Mouse (Mus musculus): ENCODE results near the gene Nln.

Gene Nln

DNA sequence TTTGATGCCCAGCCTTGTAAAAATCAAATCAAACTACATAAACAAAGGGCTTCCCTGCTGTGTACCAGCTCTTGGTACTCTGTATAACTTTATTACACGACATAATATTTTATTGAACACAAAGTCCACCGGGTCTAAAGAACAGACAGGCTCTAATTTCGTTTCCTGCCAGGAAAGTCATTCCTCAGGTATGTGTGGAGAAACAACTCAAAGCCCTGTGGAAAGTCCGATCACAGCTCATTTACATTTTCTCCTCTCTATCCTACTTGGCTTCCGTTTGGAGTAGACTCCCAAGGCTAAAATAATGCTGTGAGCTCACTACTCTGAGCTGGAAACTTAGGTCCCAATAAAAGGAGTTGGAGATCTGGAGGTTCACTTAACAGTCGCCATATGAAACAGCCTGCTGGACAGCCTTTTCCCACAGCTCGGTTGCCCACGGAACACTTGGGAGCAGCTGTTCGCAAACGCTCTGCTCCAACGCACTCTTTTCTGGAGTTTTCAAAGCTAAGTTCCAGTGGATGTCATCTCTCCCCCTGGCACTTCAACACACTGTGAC is 86.0 kb downstream of the Nln start:
- no peak for DNase-seq (ENCODE audit: low read depth in 1 of 2, low spot score in 2 of 2)

DNA sequence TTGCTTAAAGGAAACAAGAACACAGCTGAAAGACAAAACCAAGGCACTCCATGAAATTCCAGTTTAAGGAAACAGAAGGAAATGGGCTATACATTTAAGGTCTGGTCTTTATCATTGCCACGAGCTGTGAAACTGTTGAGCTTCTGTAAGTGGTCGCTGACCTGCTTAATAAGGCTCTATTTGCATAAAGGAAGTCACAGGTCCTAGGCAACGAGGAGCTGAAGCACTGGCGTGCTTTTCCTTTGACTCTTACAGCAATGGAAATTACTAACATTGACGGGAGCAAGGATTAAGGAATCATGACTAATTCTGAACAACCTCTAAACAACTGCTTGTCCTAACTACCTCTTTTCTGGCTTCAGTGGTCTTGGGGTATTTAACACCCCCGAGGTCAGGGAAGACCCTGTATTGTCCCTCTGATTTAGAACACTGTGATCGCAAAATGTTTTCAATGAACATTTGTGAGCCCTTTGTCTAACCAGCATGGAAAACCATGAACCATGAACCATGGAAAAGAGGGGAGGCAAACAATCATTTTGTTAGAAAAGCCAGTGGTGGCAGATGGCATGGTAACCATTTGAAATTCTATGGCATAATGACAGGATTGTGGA is 90.8 kb downstream of the Nln start:
- no peak for DNase-seq (ENCODE audit: low read depth in 1 of 2, low spot score in 2 of 2)

DNA sequence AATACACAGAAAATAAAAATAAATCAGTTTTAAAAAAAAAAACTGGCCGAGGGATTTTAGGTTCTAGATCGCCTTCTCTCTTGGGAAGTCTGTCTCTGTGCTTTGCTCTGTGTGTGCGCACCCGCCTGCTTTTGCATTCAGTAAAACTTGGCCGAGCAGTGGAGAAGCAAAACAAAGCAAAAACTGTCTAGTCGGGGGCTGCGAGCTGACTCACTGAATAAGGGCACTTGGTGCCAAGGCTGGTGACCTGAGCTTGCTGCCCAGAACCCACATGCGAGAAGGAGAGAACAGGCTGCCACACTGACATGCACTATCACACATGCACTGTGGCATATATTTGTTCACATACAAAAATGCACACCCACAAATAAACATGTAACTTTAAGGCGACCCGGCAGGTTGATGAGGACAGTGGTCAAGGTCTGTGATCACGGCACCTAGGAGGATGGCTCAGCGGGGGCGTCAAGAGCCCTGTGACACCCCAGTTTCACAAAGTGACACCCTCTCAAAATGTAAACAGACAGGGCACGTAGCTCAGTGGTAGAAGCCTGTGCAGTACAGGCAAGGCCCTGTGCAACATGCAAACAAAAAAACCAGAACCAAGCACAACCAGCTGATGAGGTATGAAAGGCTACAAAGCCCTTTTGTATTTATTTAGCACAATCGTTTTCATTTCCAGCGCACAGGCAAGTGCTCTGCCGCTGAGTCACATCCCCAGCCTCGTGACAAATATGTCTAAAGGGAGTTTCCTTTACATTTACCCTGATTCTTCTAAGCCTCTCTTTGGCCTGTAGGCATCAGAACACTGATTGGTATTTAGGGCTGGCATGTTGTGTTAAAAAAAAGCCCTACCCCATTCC is 93.9 kb downstream of the Nln start:
- no peak for DNase-seq (ENCODE audit: low read depth in 1 of 2, low spot score in 2 of 2)

DNA sequence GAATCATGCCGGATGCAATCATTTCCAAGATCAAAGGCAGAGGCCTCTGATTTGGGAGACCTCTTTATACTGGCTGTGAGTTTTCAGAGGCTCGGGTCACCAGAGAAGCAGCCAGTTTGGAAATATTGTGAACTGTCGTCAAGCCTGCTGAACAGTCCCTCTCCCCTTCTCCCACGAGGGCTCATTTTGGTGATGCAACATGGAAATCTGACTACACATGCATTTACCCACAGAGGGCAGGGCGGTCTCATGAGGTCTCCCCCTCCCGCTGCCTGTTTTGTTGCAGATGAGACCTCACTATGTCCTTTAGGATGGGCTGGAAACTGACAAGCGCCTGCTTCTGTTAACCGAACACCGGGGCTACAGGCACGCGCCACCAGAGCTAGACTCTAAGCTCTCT is 95.4 kb downstream of the Nln start:
- no peak for DNase-seq (ENCODE audit: low read depth in 1 of 2, low spot score in 2 of 2)

DNA sequence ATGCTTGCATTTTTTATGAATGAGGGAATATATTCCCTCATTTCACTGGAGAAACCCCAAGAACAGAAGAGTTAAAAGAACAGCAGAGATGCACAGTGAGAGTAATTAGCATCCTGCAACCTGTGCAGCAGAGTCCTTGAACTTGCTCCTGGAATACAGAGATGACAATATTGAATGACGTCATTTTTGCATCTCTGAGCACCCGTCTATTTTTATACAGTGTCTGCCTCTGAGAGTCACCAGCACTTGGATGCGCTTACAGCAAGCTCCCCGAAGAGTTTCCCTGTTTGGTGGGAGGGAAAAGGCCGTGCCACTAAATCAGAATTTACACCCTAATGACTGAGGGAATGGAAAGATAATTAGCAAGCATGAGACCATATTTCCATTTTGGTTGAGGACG is 96.0 kb downstream of the Nln start:
- DNase-seq (ENCODE audit: low read depth in 1 of 2, low spot score in 2 of 2) = no peak

DNA sequence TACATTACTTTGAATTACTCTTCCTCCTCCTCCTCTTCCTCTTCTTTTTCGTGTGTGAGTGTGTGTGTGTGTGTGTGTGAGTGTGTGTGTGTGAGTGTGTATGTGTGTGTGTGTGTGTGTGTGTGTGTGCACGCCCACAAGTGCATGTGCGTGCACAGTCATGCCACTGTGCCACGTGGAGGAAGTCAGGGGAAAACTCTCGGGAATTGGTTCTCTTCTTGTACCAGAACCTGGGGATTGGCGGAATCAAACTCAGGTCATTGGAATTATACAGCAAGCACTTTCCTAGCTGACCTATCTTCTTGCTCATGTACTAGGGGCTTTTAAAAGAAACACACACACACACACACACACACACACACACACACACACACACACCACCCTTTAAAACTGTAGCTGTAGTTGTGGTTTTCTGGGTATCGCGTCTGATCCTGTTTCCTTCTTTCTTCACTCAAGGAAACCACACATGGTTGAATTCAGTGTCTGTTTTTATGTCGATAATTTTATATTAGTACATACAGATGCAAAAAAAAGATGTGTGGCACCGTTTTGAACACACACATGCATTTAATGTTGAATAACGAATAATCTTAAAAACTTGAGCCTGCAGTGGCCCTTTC is 97.1 kb downstream of the Nln start:
- no peak for DNase-seq (ENCODE audit: low read depth in 1 of 2, low spot score in 2 of 2)

DNA sequence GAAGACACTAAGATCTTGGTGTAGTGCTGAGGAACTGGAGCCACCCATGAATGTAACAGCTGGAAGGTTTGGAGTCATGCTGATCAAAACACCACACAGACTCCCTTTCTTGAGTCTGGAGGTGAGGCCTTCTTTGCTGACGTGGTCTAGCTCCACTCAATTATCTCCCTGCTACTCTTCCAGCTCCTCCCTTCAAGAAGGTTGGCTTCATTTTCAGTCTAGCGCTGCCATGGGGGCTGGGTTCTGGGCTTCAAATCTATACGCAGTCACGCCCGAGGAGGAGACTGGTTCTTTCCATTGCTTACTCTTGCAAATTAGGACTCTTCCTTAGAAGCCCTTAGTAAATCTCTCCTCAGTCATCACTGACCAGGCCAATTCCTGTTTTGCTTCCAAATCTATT is 98.1 kb downstream of the Nln start:
- no peak for DNase-seq (ENCODE audit: low read depth in 1 of 2, low spot score in 2 of 2)

DNA sequence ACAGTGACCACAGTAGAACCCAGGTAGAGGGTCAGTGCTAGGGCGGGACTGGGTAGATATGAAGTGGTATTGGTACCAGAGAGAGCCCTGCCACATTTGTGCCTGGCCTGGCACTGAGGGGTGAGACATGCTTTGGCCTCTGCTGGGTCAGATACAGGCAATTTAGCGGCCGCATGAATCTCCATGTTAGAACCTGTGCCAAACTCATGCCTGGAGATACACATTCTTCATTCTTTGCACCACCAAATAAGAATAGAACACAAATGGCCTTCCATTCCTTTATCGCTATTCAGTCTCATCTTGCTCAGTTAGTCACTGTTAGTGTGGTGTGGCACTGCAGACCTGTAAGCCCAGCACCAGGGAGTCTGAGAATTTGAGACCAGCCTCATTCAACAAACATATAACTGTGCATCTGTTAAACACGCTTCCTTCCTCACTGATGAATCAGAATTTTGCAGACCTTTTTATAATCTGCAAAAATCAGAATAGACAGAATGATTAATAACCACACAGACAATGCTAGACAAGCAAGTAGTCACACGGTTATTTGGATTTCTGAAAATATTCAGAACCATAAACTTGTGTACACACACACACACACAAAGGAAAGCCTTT is 104.1 kb downstream of the Nln start:
- DNase-seq (ENCODE audit: low read depth in 1 of 2, low spot score in 2 of 2) = no peak

DNA sequence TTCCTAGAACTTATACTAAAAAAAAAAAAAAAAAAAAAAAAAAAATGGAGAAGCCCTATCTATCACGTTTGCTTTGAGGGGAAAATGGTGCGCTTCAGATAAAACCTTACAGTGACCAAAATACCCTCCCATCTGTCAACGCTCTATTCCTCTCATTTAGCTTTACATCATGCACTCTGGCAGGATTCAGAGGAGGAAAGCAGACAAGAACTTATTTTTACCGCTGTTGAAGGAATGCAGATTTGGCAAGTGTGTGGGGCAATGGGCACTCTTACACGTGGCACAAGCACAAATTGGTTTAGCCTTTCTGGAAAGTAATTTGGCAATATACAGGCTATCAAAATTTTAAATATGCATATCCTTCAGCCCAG is 115.3 kb downstream of the Nln start:
- DNase-seq (ENCODE audit: low read depth in 1 of 2, low spot score in 2 of 2) = no peak

DNA sequence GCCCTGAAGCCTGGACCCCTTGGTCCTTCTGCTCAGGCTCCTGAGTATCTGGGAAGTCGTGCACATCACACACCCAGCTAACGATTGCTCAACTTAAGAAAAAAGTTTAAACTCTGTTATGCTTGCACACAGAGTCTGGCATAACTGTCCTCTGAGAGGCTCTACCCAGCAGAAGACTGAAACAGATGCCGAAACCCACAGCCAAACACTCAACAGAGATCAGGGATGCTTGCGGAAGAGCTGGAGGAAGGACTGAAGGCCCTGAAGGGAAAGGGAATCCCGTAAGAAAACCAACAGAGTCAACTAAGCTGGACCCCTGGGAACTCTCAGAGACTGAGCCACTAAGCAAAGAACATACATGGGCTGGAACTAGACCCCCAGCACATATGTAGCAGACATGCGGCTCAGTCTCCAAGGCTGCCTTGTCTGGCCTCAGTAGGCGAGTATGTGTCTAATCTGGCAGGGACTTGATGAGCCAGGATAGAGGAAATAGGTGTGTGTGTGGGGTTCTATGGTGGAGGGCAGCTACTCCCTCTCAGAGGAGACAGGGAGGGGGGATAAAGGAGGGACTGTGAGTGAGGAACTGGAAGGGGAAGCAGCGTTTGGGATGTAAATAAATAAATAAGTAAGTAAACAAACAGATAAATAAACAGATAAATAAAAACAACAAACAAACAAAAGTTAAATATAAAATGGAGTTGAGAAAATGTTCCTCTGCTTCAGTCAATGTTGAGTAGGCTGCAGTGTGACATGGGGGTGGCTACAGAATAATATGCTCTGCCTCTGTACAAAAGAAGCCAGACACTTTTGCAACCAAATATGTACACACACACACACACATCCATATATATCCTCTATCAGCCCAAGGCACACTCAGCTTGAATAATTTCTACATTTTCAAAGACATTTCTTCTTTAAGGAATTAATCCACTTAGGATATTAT is 116.0 kb downstream of the Nln start:
- no peak for DNase-seq (ENCODE audit: low read depth in 1 of 2, low spot score in 2 of 2)

DNA sequence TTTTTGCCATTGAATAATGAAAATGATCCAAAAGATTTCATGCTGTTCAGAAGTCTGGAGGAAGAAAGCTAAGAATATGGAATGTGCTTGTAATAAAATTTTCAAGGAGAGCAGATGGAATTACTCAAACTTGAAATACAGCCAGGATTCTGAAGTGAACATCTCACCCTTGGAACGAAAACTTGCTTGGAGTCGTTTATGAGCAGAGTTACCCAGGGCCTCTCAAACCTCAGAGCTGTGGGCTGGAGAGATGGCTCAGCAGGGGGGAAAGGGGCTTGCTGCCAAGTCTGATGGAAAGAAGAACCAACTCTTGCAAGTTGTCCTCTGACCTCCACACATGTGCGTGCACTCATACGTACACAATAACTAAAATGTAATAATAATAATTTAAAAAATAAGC is 122.8 kb downstream of the Nln start:
- no peak for DNase-seq (ENCODE audit: low read depth in 1 of 2, low spot score in 2 of 2)

DNA sequence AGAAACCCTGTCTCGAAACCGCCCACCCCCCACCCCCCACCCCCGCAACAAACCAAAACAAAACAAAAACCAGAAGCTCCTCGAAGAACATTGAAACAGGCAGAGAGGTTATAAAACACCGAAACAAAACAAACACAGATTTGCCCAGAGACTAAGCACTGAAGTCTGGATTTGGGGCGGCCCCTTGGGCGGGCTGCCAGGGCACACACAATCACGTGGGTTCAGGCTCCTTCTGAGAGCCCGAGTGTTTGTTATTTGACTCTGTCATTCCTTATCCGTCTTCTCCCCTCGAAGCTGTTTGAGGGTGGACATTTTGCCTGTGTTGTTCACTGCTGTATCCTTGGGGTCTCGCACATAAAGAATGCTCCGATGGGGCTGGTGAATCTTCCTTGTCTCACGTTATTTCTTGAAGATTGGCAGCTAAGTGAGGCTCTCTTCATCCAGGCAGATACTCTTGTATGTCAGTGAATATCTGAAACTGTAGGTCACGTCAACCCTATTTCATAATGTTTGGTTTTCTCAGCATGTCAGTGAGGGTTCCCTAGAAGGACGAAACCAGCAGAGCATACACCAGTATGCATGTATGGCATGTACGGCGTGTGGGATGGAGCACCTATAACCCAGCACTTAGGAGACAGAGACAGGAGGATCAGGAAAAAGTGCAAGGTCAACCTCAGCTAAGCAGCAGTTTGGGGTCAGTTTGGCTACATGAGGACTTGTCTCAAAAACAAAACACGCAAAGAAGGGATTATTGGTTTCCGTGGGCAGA is 123.7 kb downstream of the Nln start:
- no peak for DNase-seq (ENCODE audit: low read depth in 1 of 2, low spot score in 2 of 2)

DNA sequence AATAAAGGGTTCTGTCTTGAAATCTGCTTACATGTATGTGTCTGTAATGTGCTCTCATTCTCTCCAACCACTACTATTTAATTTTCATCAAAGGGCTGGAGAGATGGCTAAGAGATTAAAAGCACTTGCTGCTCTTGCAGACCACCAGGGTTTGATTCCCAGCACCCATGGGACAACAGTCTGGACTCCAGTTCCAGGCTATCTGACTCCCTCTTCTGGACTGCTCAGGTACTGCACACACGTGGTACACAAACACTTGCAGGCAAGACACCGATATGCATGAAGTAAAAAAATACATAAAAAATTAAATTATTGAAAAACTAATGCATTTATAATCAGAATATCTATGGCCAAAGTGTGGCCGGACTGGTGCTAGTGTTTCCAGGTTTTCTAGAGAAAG is 127.0 kb downstream of the Nln start:
- no peak for DNase-seq (ENCODE audit: low read depth in 1 of 2, low spot score in 2 of 2)

DNA sequence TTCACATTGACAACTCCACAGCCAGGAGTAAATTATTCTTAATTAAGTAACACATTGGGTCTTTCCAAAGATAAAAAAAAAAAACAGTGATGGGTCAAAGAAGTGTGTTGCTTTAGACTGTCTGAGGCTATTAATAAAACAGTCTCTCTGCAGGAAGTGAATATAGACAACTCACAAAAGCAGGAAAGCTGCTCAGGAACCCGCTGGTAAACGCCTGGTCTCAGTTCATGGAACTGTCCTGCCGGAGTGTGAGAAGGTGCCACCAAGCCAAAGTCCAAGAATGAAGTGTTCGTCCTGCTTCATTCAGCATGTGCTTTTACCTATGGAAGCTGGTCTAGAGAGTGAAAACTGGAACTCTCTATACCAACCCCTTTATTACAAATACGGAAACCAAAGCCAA is 129.0 kb downstream of the Nln start:
- no peak for DNase-seq (ENCODE audit: low read depth in 1 of 2, low spot score in 2 of 2)

DNA sequence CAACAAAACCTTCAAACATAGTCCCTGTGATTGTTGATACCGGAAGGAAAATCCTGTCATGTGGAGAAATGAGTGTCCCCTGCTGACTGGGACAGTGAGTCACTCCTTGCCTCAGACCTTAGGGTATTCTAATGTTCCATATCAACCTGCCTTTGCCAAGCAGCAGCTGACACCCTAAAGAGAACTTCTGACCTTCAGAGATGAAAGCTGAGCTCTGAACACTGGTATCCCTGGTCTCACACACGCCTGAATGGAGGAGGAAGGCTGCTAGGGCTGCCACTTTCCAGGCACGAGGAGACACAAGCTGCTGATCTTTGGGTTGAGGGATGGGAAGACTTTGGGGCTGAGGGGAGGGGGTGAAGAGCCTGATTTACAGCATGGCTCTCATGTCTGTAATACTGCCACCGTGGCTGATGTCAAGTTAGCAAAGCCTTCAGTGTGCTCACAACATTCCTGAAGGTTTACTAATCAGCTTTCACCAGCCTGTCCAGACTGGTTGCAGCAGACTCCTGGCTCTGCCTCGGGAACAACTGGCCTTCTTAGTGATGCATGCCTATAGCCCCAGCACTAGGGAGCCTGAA is 131.0 kb downstream of the Nln start:
- no peak for DNase-seq (ENCODE audit: low read depth in 1 of 2, low spot score in 2 of 2)

DNA sequence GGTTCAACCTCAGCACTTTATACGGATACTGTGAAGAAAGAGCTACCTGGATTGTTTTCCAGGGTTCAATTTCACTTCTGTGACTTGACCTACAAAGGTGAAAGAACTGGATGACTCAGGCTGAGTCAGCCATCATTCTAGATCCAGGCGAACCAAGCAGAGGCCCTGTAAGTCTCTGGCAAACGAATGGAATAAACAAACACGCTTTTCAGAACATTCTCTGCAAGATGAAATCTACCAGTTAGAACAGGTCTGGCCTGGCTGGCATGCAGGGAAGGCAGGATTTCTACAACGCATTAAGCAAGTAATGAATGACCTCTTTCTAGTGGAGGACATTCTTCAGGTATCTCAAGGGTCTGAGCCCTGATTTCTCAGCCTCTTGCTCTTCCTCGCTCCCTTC is 131.6 kb downstream of the Nln start:
- no peak for DNase-seq (ENCODE audit: low read depth in 1 of 2, low spot score in 2 of 2)

DNA sequence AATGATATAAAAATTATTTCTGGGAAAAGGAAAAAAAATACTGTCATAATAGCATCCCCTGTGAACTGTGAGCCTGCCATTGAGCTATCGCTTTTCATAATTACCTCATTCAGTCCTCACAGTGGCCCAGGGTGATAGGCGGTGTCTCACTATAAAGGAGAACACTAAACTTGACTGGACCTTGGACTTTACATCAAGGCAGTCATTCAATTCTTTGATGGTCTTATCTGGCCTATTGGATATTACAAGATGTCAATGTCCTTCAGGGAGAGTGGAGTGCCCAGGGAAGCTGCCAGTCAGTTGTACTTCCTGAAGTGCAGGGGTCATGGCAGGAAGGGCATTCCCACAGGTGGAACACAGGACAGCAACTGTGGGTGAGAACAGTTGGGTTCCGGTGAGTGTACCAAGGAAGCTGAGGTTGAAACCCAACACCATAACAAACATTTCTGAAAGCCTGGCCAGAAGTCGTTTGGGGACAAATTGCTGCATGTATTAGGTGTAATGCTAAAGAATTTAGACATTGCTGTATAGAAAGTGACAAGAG is 133.2 kb downstream of the Nln start:
- DNase-seq (ENCODE audit: low read depth in 1 of 2, low spot score in 2 of 2) = no peak

DNA sequence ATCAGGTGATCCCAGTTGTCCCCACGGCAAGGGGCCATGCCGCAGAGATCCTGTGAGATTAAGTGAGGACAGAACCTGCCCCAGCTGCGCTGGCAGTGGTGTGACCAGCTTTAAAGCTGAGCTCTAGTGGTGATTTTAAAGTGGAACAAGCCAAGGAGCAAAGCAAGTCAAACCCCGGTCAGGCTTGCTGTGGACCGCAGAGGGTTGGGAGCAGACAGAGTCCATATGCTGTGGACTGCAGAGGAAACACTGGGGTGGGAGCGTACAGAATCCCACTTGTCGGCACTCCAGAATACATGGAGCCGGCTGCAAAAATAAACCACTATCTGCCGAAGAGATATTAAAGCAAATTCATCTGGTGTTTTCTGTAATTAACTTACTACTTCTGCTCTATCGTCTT is 134.3 kb downstream of the Nln start:
- no peak for DNase-seq (ENCODE audit: low read depth in 1 of 2, low spot score in 2 of 2)

DNA sequence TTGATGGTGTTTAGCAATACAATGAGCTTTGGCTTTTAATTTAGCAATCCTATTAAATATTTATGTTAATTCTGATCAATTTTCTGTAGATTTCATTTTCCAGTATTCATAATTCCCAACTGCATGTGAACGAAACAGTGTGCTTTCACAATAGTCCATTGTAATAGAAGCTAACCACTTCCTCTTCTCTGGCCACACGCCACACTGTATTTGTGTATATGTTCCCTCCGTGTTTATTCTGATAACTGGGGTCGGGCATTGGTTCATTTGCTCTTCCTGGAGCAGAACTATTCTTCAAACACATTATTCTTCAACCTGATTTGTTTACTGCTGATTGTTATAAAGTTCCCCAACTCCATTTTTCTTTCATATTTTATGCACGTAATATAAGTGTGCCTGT is 135.4 kb downstream of the Nln start:
- no peak for DNase-seq (ENCODE audit: low read depth in 1 of 2, low spot score in 2 of 2)
